Mouse (Mus musculus) adipocyte (in vitro differentiated cells): Measurements from ENCODE around the gene Hist2h4.
"Not testable (repeated sequence)": the region's sequence is repeated elsewhere in the genome, so short reads cannot be mapped to it uniquely, and the experiment has no call there.

Source experiments
- DNase-seq: peaks from one replicate; pipeline ENCODE4 v3.0.0-alpha.2; 2016; ENCODE audit warnings: low spot score

The Hist2h4 gene

DNA sequence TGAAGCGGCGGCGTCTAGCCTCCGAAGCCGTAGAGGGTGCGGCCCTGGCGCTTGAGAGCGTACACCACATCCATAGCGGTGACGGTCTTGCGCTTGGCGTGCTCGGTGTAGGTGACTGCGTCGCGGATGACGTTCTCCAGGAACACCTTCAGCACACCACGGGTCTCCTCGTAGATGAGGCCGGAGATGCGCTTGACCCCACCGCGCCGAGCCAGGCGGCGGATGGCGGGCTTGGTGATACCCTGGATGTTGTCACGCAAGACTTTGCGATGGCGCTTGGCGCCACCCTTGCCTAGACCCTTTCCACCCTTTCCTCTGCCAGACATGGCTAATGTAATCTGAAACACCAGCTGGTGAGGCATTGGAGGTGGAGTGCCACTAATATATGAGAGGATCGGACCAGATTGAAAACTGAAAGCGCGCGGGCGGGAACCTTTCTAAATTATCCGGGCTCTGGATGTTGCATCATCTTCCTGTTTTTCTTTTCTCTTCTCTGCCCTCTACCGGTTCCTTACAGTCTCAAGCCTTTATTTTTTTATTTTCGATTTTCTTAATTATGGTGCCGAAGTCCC, at the start of gene Hist2h4:
Hist2h4 (minus strand) TSS at position 333 of the 572 bp plus-strand sequence.
- DNase-seq = peak; percentile 99

DNA sequence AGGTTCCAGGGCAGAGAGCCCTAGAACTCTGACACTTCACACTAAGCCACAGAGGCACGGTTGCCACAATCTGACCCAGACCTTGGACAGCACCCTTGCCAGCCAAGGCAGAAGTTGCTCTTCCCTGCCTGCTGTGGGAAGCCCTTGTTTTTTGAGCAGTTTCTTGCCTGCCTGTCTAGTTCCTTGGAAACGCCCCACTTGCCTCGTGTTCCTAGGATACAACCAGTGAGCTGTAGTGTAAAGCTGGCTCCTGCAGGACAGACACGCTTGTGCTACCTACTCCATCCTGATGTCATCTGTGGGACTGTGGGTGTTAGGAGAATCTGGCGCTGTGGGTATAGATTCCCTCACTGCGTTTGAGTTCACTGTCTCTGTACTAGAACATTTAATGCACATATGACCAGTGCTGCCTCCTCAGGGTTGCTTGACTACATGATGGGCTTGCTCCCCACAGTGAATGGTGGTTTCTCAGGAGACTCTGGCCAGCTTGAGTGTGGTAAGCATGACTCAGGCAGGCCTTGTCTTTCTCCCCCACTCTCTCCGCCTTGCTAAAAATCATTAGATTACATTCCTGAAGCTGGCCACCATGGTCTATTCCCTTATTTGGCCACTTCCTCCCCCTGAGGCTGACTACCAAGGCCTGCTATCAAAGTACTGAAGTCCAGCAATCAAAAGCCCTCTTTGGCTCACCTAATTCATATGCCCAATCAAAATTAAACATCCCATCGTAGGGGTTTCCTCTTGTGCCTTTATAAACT, 49.4 kb upstream of the Hist2h4 start:
- peak; percentile 71 for DNase-seq

- no peak for DNase-seq
Measured at GRCm38 (mm10) chr3:96309441-96309840, 46.3 kb upstream of the Hist2h4 start.

GRCm38 (mm10) chr3:96306506-96306905, 43.4 kb upstream of the Hist2h4 start:
- DNase-seq = no peak

- DNase-seq = no peak
Measured at GRCm38 (mm10) chr3:96302076-96302475, 39.0 kb upstream of the Hist2h4 start.

- DNase-seq = no peak
Measured at GRCm38 (mm10) chr3:96300706-96301529, 37.8 kb upstream of the Hist2h4 start.

DNA sequence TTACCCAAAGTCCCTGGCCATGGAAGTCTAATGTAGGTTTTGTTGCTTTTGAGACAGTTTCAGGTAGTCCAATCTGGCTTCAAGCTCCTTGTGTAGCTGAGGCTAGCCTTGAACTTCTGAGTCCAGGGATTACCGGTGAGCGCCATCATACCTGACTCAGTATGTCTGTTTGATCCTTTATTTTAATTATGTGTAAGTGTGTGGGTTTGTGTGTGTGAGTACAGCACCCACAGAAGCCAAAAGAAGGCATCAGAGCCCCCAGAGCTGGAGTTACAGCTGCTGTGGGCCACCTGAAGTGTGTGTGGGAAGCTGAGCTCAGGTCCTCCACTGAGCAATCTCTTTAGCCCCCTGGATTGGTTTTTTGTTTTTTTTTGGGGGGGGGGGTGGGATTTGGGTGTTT, 36.5 kb upstream of the Hist2h4 start:
- no peak for DNase-seq

- DNase-seq = no peak
Measured at GRCm38 (mm10) chr3:96298360-96298759, 35.2 kb upstream of the Hist2h4 start.

GRCm38 (mm10) chr3:96293787-96294186, 30.7 kb upstream of the Hist2h4 start, which contains the start of gene Fcgr1:
Gene Fcgr1, minus strand, starts transcription at chr3:96293969.
- no peak for DNase-seq

- DNase-seq = no peak
Measured at GRCm38 (mm10) chr3:96293368-96293767, 30.3 kb upstream of the Hist2h4 start.

DNA sequence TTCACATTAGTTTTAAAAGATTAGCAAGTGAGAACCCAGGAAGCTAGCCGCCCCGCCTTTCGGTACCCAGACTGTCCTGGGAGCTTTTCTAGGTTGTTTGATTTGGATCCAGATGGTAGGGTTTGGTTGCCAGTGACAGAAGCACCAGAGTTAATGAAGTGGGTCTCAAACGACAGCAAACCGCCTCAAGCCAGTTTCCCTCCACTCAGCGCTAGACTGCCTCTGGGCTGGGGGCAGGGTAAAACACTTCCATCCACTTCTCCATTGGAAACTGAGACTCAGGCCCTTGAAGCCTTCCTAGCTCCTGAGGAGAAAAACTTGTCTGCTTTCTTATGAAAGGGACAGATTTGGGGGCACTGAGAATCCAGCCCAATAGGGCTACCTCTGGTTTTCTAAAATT, 29.5 kb upstream of the Hist2h4 start:
- no peak for DNase-seq

- not testable (repeated sequence) for DNase-seq
Measured at GRCm38 (mm10) chr3:96290727-96291126, 27.6 kb upstream of the Hist2h4 start.

GRCm38 (mm10) chr3:96289201-96289600, 26.1 kb upstream of the Hist2h4 start:
- no peak for DNase-seq

DNA sequence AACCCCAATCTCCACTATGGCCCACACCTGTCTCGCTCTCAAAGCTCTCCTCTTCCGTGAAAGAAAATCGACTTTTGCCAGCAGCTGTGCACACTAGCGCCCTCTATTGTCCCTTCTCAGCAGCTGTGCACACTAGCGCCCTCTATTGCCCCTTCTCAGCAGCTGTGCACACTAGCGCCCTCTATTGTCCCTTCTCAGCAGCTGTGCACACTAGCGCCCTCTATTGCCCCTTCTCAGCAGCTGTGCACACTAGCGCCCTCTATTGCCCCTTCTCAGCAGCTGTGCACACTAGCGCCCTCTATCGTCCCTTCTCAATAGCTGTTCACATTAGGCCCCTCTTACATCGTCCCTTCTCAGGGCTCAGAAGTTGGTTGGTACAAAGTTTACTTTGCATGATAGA, 24.2 kb upstream of the Hist2h4 start:
- not testable (repeated sequence) for DNase-seq

- peak; percentile 50 for DNase-seq
Measured at GRCm38 (mm10) chr3:96284457-96284856, 21.3 kb upstream of the Hist2h4 start.

DNA sequence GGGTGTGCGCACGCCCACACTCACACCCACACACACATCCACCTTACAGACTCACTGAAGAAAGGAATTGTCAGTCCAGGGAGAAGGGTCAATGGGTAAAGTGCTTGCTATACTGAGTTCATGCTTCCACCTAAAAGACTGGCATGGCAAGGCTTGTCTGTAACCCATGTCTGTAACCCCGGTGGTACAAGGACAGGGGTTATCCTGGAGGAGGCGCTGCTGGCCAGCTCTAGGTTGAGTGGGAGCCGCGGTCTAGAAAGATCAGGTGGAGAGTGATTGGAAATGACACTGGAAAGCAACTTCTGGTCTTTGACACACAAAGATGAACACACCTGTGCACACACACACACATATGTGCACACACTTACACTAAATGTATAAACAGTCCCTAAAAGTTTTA, 17.5 kb upstream of the Hist2h4 start:
- DNase-seq = peak; percentile 38

GRCm38 (mm10) chr3:96277800-96278624, 14.9 kb upstream of the Hist2h4 start:
- peak; percentile 74 for DNase-seq

GRCm38 (mm10) chr3:96277428-96277799, 14.3 kb upstream of the Hist2h4 start:
- DNase-seq = peak; percentile 45

- peak; percentile 32 for DNase-seq
Measured at GRCm38 (mm10) chr3:96273591-96274465, 10.7 kb upstream of the Hist2h4 start.

DNA sequence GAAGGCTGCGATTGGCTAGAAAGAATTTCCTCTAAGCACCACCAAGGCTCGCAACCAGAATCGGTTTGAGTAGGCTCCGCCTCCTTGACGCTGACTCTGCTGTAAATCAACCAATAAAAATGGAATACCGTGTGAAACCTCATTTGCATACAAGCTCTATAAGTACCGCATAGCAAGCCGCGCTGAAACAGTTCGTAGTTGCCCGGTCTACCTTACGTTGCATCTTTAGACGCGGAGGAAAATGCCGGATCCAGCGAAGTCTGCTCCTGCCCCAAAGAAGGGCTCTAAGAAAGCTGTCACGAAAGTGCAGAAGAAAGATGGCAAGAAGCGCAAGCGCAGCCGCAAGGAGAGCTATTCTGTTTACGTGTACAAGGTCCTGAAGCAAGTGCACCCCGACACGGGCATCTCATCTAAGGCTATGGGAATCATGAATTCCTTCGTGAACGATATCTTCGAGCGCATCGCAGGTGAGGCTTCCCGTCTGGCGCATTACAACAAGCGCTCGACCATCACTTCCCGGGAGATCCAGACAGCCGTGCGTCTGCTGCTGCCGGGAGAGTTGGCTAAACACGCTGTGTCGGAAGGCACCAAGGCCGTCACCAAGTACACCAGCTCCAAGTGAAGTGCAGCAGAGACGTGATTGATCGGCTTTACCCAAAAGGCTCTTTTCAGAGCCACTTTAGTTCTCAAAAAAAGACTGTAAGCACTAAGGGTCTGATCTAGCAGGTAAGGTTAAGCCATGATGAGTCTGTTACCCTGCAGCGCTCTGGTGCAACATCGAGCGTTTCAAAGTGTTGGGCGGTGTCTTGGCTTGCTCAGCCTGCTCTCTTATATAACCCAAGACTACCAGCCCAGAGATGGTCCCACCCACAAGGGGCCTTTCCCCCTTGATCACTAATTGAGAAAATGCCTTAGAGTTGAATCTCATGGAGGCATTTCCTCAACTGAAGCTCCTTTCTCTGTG, 6.7 kb upstream of the Hist2h4 start, which contains the start of gene Hist2h2bb:
Hist2h2bb (plus strand) TSS at position 242 of the 964 bp plus-strand sequence.
- peak; percentile 98 for DNase-seq
